Mouse (Mus musculus): ENCODE measurements around the gene Dip2b. TPM values are rescaled to one million over a fixed set of nuclear protein-coding genes. Genes with fewer than 3 reads are reported as not detected.

Dip2b gene
- total and polyA plus RNA-seq, 2 experiments = 2.0 to 3.1 TPM

GRCm38 (mm10) chr15:100089645-100090053 lies 51.2 kb downstream of the Dip2b start:
- TF ChIP-seq CTCF (IDR thresholded peaks at IDR 0.05; ENCODE audit: low read depth, low read length) = no peak
- TF ChIP-seq POLR2A (IDR thresholded peaks at IDR 0.05; ENCODE audit: extremely low read depth, insufficient read depth, low read length) = no peak
- H3K4me1 ChIP-seq (ENCODE audit: control insufficient read depth, insufficient read depth, low read length) = peaks cover 4% of the 10 kb centered on the region; the same call in 1 of the 2 replicates
- H3K4me3 ChIP-seq (ENCODE audit: insufficient read depth, low read depth, low read length) = no peak overlapping the region
- no peak for DNase-seq (ENCODE audit: extremely low read depth, low read depth, low spot score)
- no peaks in the 10 kb centered on the region for H3K27me3 ChIP-seq (ENCODE audit: control insufficient read depth, insufficient read depth, low read length)
- H3K79me2 ChIP-seq (ENCODE audit: control insufficient read depth, insufficient read depth, low read length) = peaks cover 19% of the 10 kb centered on the region
- no peaks in the 10 kb centered on the region for H3K36me3 ChIP-seq (ENCODE audit: control insufficient read depth, insufficient read depth, low read length)
- H3K9ac ChIP-seq (ENCODE audit: low read depth, low read length) = no peak overlapping the region
- 82% methylated on average over 8 of the region's 8 CpGs for WGBS
- H3K27ac ChIP-seq (replicated peaks; ENCODE audit: insufficient read depth, low read depth, low read length) = no peak overlapping the region

- peaks cover 4% of the 10 kb centered on the region; the same call in 1 of the 2 replicates for H3K4me1 ChIP-seq (ENCODE audit: control insufficient read depth, insufficient read depth, low read length)
- no peak overlapping the region for H3K9ac ChIP-seq (ENCODE audit: low read depth, low read length)
- H3K27me3 ChIP-seq (ENCODE audit: control insufficient read depth, insufficient read depth, low read length) = no peaks in the 10 kb centered on the region
- no peak overlapping the region for H3K27ac ChIP-seq (replicated peaks; ENCODE audit: insufficient read depth, low read depth, low read length)
- H3K4me3 ChIP-seq (ENCODE audit: insufficient read depth, low read depth, low read length) = no peak overlapping the region
- TF ChIP-seq CTCF (IDR thresholded peaks at IDR 0.05; ENCODE audit: low read depth, low read length) = no peak
- no peak for TF ChIP-seq POLR2A (IDR thresholded peaks at IDR 0.05; ENCODE audit: extremely low read depth, insufficient read depth, low read length)
- 83% methylated on average over 8 of the region's 8 CpGs for WGBS
- H3K36me3 ChIP-seq (ENCODE audit: control insufficient read depth, insufficient read depth, low read length) = no peaks in the 10 kb centered on the region
- peaks cover 24% of the 10 kb centered on the region for H3K79me2 ChIP-seq (ENCODE audit: control insufficient read depth, insufficient read depth, low read length)
- DNase-seq (ENCODE audit: extremely low read depth, low read depth, low spot score) = no peak
Observed at GRCm38 (mm10) chr15:100091818-100092217, 53.4 kb downstream of the Dip2b start.

GRCm38 (mm10) chr15:100092258-100092657 lies 53.8 kb downstream of the Dip2b start:
- peaks cover 26% of the 10 kb centered on the region for H3K79me2 ChIP-seq (ENCODE audit: control insufficient read depth, insufficient read depth, low read length)
- no peak overlapping the region for H3K27ac ChIP-seq (replicated peaks; ENCODE audit: insufficient read depth, low read depth, low read length)
- no peak overlapping the region for H3K9ac ChIP-seq (ENCODE audit: low read depth, low read length)
- TF ChIP-seq POLR2A (IDR thresholded peaks at IDR 0.05; ENCODE audit: extremely low read depth, insufficient read depth, low read length) (no peak), CTCF (IDR thresholded peaks at IDR 0.05; ENCODE audit: low read depth, low read length) (no peak)
- DNase-seq (ENCODE audit: extremely low read depth, low read depth, low spot score) = no peak
- H3K4me3 ChIP-seq (ENCODE audit: insufficient read depth, low read depth, low read length) = no peak overlapping the region
- WGBS = 73% methylated on average over 16 of the region's 16 CpGs
- H3K27me3 ChIP-seq (ENCODE audit: control insufficient read depth, insufficient read depth, low read length) = no peaks in the 10 kb centered on the region
- H3K36me3 ChIP-seq (ENCODE audit: control insufficient read depth, insufficient read depth, low read length) = no peaks in the 10 kb centered on the region
- H3K4me1 ChIP-seq (ENCODE audit: control insufficient read depth, insufficient read depth, low read length) = peaks cover 4% of the 10 kb centered on the region; the same call in 1 of the 2 replicates

GRCm38 (mm10) chr15:100096587-100097428 lies 58.3 kb downstream of the Dip2b start:
- H3K4me3 ChIP-seq (ENCODE audit: insufficient read depth, low read depth, low read length) = no peak overlapping the region
- H3K36me3 ChIP-seq (ENCODE audit: control insufficient read depth, insufficient read depth, low read length) = no peaks in the 10 kb centered on the region
- H3K9ac ChIP-seq (ENCODE audit: low read depth, low read length) = no peak overlapping the region
- no peak for TF ChIP-seq POLR2A (IDR thresholded peaks at IDR 0.05; ENCODE audit: extremely low read depth, insufficient read depth, low read length)
- no peak for TF ChIP-seq CTCF (IDR thresholded peaks at IDR 0.05; ENCODE audit: low read depth, low read length)
- no peak for DNase-seq (ENCODE audit: extremely low read depth, low read depth, low spot score)
- H3K27me3 ChIP-seq (ENCODE audit: control insufficient read depth, insufficient read depth, low read length) = no peaks in the 10 kb centered on the region
- no peak overlapping the region for H3K27ac ChIP-seq (replicated peaks; ENCODE audit: insufficient read depth, low read depth, low read length)
- peaks cover 13% of the 10 kb centered on the region for H3K4me1 ChIP-seq (ENCODE audit: control insufficient read depth, insufficient read depth, low read length)
- 88% methylated on average over 7 of the region's 7 CpGs for WGBS
- peaks cover 23% of the 10 kb centered on the region for H3K79me2 ChIP-seq (ENCODE audit: control insufficient read depth, insufficient read depth, low read length)

- 50% methylated on average over 7 of the region's 7 CpGs for WGBS
- H3K36me3 ChIP-seq (ENCODE audit: control insufficient read depth, insufficient read depth, low read length) = no peaks in the 10 kb centered on the region
- H3K4me3 ChIP-seq (ENCODE audit: insufficient read depth, low read depth, low read length) = no peak overlapping the region
- TF ChIP-seq CTCF (IDR thresholded peaks at IDR 0.05; ENCODE audit: low read depth, low read length) = no peak
- TF ChIP-seq POLR2A (IDR thresholded peaks at IDR 0.05; ENCODE audit: extremely low read depth, insufficient read depth, low read length) = no peak
- DNase-seq (ENCODE audit: extremely low read depth, low read depth, low spot score) = peak; percentile 25
- H3K27me3 ChIP-seq (ENCODE audit: control insufficient read depth, insufficient read depth, low read length) = no peaks in the 10 kb centered on the region
- H3K27ac ChIP-seq (replicated peaks; ENCODE audit: insufficient read depth, low read depth, low read length) = no peak overlapping the region
- peaks cover 8% of the 10 kb centered on the region for H3K4me1 ChIP-seq (ENCODE audit: control insufficient read depth, insufficient read depth, low read length)
- peaks cover 31% of the 10 kb centered on the region for H3K79me2 ChIP-seq (ENCODE audit: control insufficient read depth, insufficient read depth, low read length)
- no peak overlapping the region for H3K9ac ChIP-seq (ENCODE audit: low read depth, low read length)
Observed at GRCm38 (mm10) chr15:100100336-100100735, 61.9 kb downstream of the Dip2b start.

GRCm38 (mm10) chr15:100101206-100101605 lies 62.7 kb downstream of the Dip2b start:
- H3K27ac ChIP-seq (replicated peaks; ENCODE audit: insufficient read depth, low read depth, low read length) = no peak overlapping the region
- H3K79me2 ChIP-seq (ENCODE audit: control insufficient read depth, insufficient read depth, low read length) = peaks cover 28% of the 10 kb centered on the region
- H3K27me3 ChIP-seq (ENCODE audit: control insufficient read depth, insufficient read depth, low read length) = no peaks in the 10 kb centered on the region
- no peak for DNase-seq (ENCODE audit: extremely low read depth, low read depth, low spot score)
- TF ChIP-seq POLR2A (IDR thresholded peaks at IDR 0.05; ENCODE audit: extremely low read depth, insufficient read depth, low read length) (no peak), CTCF (IDR thresholded peaks at IDR 0.05; ENCODE audit: low read depth, low read length) (no peak)
- no peaks in the 10 kb centered on the region for H3K36me3 ChIP-seq (ENCODE audit: control insufficient read depth, insufficient read depth, low read length)
- no peak overlapping the region for H3K4me3 ChIP-seq (ENCODE audit: insufficient read depth, low read depth, low read length)
- H3K4me1 ChIP-seq (ENCODE audit: control insufficient read depth, insufficient read depth, low read length) = peaks cover 8% of the 10 kb centered on the region
- H3K9ac ChIP-seq (ENCODE audit: low read depth, low read length) = no peak overlapping the region
